ENCODE assay signal across 32 mouse cellular contexts in the genomic region with DNA sequence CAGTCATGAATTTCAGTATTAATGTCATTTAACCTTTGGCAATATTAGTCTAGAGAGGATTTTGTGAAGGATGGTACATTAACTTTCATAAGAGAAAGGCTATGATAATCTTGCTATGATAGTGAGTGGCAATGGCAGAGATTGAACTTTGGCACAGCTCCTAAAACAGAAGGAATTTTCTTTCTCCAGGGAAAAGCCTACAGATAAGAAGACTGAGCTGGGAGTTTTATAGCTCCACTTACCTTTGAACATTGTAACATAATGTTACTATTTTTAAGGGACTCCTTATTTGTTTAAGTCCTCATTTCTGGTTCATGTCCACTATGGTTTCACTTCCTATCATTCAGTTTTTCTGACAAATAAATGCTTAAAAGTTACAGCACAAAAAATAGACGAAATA.
"Had no signal": no experiment of that assay in that cellular context is flagged by ENCODE, and none has a peak within 500 bp of the region (broad histone marks: within the 10 kb centered on the region; RNA-seq: fewer than 3 reads in every experiment).

No protein-coding gene starts in this region.

- H3K9me3 ChIP-seq: limb, embryonic 10.5 days; limb, embryonic 12.5 days; limb, embryonic 13.5 days; limb, embryonic 15.5 days; liver, embryonic 12.5 days; liver, embryonic 13.5 days; liver, embryonic 15.5 days; lung, embryonic 15.5 days; megakaryocyte, embryonic 14.5 days; midbrain, embryonic 10.5 days; midbrain, embryonic 12.5 days; midbrain, embryonic 13.5 days; midbrain, embryonic 15.5 days; neural tube, embryonic 12.5 days had no signal

- H3K27me3 ChIP-seq: limb, embryonic 12.5 days; limb, embryonic 13.5 days; limb, embryonic 15.5 days; liver, embryonic 12.5 days; liver, embryonic 13.5 days; liver, embryonic 15.5 days; lung, embryonic 15.5 days; megakaryocyte, embryonic 14.5 days; midbrain, embryonic 12.5 days; midbrain, embryonic 13.5 days; midbrain, embryonic 15.5 days; neural tube, embryonic 12.5 days had no signal

- ATAC-seq: liver, embryonic 12.5 days; liver, postnatal 0 days; lung, postnatal 0 days; midbrain, embryonic 13.5 days; midbrain, embryonic 15.5 days; midbrain, embryonic 16.5 days had no signal

- H3K4me2 ChIP-seq: limb, embryonic 12.5 days; limb, embryonic 13.5 days; limb, embryonic 15.5 days; liver, embryonic 11.5 days; liver, embryonic 12.5 days; liver, embryonic 13.5 days; liver, embryonic 15.5 days; lung, embryonic 14.5 days; lung, embryonic 15.5 days; midbrain, embryonic 11.5 days; midbrain, embryonic 12.5 days; midbrain, embryonic 13.5 days; midbrain, embryonic 15.5 days; neural tube, embryonic 12.5 days had no signal

- H3K9ac ChIP-seq: limb, embryonic 12.5 days; limb, embryonic 13.5 days; limb, embryonic 15.5 days; liver, embryonic 12.5 days; liver, embryonic 13.5 days; liver, embryonic 14.5 days; liver, embryonic 15.5 days; liver, postnatal 0 days; lung, embryonic 14.5 days; lung, embryonic 15.5 days; midbrain, embryonic 12.5 days; midbrain, embryonic 13.5 days; midbrain, embryonic 15.5 days; neural tube, embryonic 12.5 days had no signal

- H3K4me1 ChIP-seq: limb, embryonic 10.5 days; limb, embryonic 12.5 days; limb, embryonic 13.5 days; limb, embryonic 15.5 days; liver, embryonic 12.5 days; liver, embryonic 13.5 days; liver, embryonic 15.5 days; lung, embryonic 15.5 days; megakaryocyte, embryonic 14.5 days; midbrain, embryonic 10.5 days; midbrain, embryonic 12.5 days; midbrain, embryonic 13.5 days; midbrain, embryonic 15.5 days; neural tube, embryonic 12.5 days had no signal

- H3K4me3 ChIP-seq: limb, embryonic 10.5 days; limb, embryonic 12.5 days; limb, embryonic 13.5 days; limb, embryonic 15.5 days; liver, embryonic 12.5 days; liver, embryonic 13.5 days; liver, embryonic 15.5 days; lung, embryonic 15.5 days; megakaryocyte, embryonic 14.5 days; midbrain, embryonic 10.5 days; midbrain, embryonic 12.5 days; midbrain, embryonic 13.5 days; midbrain, embryonic 15.5 days; myocyte; neural tube, embryonic 12.5 days had no signal

- H3K27ac ChIP-seq: limb, embryonic 10.5 days; limb, embryonic 12.5 days; limb, embryonic 13.5 days; limb, embryonic 15.5 days; liver, embryonic 12.5 days; liver, embryonic 13.5 days; liver, embryonic 14.5 days; liver, embryonic 15.5 days; lung, embryonic 15.5 days; macrophage; midbrain, embryonic 10.5 days; midbrain, embryonic 12.5 days; midbrain, embryonic 13.5 days; midbrain, embryonic 15.5 days; neural tube, embryonic 12.5 days had no signal

- H3K36me3 ChIP-seq: limb, embryonic 10.5 days; limb, embryonic 12.5 days; limb, embryonic 13.5 days; limb, embryonic 15.5 days; liver, embryonic 12.5 days; liver, embryonic 13.5 days; liver, embryonic 15.5 days; lung, embryonic 15.5 days; midbrain, embryonic 10.5 days; midbrain, embryonic 12.5 days; midbrain, embryonic 13.5 days; midbrain, embryonic 15.5 days; neural tube, embryonic 12.5 days had no signal

- DNase-seq: left cerebral cortex, postnatal 4 days; liver; liver, embryonic 13.5 days; liver, postnatal 0 days; lung, adult 18-20 months; lung, adult 2 months; lung, embryonic 14.5 days; lung, postnatal 10 days; lung, postnatal 14 days; lung, postnatal 36 days; lung, postnatal 4 days; midbrain, embryonic 14.5 days had no signal
